Mouse (Mus musculus) forebrain, embryonic 12.5 days (tissue): Measurements from ENCODE around the gene Rhox4a. TPM values are rescaled to one million over a fixed set of nuclear protein-coding genes. Genes with fewer than 3 reads are reported as not detected.
"Not testable (repeated sequence)": the region's sequence is repeated elsewhere in the genome, so short reads cannot be mapped to it uniquely, and the experiment has no call there.

Experiments used
- ATAC-seq: fragments of 200-750 bp; cut with Nextera tagmentation; 2 replicates; pipeline ENCODE4 v1.8.0; 2017; ENCODE audit warnings: moderate TSS enrichment; ENCODE audit not compliant: low FRiP score
- H3K27ac ChIP-seq: fragments of 300-500 bp; sonication (generic); 2 replicates; pipeline ENCODE4 v1.5.1; 2016; ENCODE audit warnings: mild to moderate bottlenecking
- H3K27me3 ChIP-seq: fragments of 300-500 bp; sonication (generic); 2 replicates; pipeline ENCODE4 v1.6.1; 2016; ENCODE audit warnings: mild to moderate bottlenecking
- H3K36me3 ChIP-seq: fragments of 300-500 bp; sonication (generic); replicated peaks from 2 replicates; pipeline ENCODE4 v1.6.1; 2016; ENCODE audit warnings: mild to moderate bottlenecking
- H3K4me1 ChIP-seq: fragments of 300-500 bp; sonication (generic); 2 replicates; pipeline ENCODE4 v1.6.1; 2016
- H3K4me2 ChIP-seq: fragments of 300-500 bp; sonication (generic); 2 replicates; pipeline ENCODE4 v1.6.1; 2016; ENCODE audit warnings: mild to moderate bottlenecking, moderate library complexity
- H3K4me3 ChIP-seq: fragments of 300-500 bp; sonication (generic); replicated peaks from 2 replicates; pipeline ENCODE4 v1.5.1; 2016; ENCODE audit warnings: mild to moderate bottlenecking
- H3K9ac ChIP-seq: fragments of 300-500 bp; sonication (generic); 2 replicates; pipeline ENCODE4 v1.6.1; 2016; ENCODE audit warnings: mild to moderate bottlenecking
- H3K9me3 ChIP-seq: fragments of 300-500 bp; sonication (generic); 2 replicates; pipeline ENCODE4 v1.6.1; 2016
- WGBS: fragments of 180-500 bp; shearing (Covaris S2); methylation state at CpG from one replicate; pipeline ENCODE4 v1.1.7; 2016; 5-methylcytosine and 5-hydroxymethylcytosine counted together
- polyA plus RNA-seq: library from polyadenylated mRNA; unstranded; fragments of >200 nt; fragmentation: Nextera tagmentation; extraction: Ambion mirVana; gene quantifications from 2 replicates; pipeline ENCODE4 v1.2.1, GENCODE M21; 2016

Rhox4a gene
- polyA plus RNA-seq: not detected in 2 replicates

- H3K9ac ChIP-seq, H3K9me3 ChIP-seq, H3K27ac ChIP-seq, H3K4me1 ChIP-seq, H3K36me3 ChIP-seq, H3K4me2 ChIP-seq, H3K27me3 ChIP-seq, ATAC-seq, H3K4me3 ChIP-seq: not testable (repeated sequence)
- 94% methylated on average over 10 of the region's 19 CpGs for WGBS
Measured at GRCm38 (mm10) chrX:37265038-37265437, at the start of gene Rhox4a. Gene Rhox4a (plus strand): TSS chrX:37265338.

- not testable (repeated sequence) for ATAC-seq, H3K4me1 ChIP-seq, H3K9ac ChIP-seq, H3K4me2 ChIP-seq, H3K4me3 ChIP-seq, H3K27me3 ChIP-seq, H3K9me3 ChIP-seq, H3K27ac ChIP-seq, H3K36me3 ChIP-seq
- WGBS: 84% methylated on average over 1 of the region's 1 CpGs
Measured at GRCm38 (mm10) chrX:37222158-37222557, 43.0 kb upstream of the Rhox4a start, which contains the start of gene Rhox1. Gene Rhox1 (minus strand): TSS chrX:37222258.

DNA sequence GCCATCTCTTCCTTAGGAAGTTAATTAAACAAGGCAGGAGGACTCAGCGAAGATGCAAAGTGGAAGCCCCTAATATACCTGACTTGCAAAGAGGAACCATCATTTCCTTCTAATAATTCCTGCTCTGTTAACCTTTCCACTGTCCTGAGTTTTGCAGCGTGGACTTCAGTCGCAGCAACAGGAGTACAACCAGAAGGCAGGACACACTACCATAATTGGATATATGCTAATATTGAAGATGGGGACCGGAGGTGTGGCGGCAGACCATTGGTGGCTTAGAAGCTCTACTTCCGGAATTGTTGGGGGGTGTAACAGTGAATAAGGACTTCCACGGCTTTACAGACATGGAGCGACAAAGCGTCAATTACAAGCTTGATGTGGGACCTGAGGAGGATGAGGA lies 20.5 kb upstream of the Rhox4a start, which contains the start of gene Rhox2a:
Rhox2a (plus strand) TSS at position 301 of the 400 bp plus-strand sequence.
- not testable (repeated sequence) for H3K4me2 ChIP-seq, H3K4me3 ChIP-seq, H3K36me3 ChIP-seq, ATAC-seq, H3K9ac ChIP-seq, H3K27ac ChIP-seq, H3K27me3 ChIP-seq, H3K9me3 ChIP-seq, H3K4me1 ChIP-seq
- 86% methylated on average over 1 of the region's 9 CpGs for WGBS

GRCm38 (mm10) chrX:37249619-37250018 lies 15.5 kb upstream of the Rhox4a start, which contains the start of gene Rhox3a:
Gene Rhox3a (plus strand): TSS chrX:37249919.
- H3K27me3 ChIP-seq, H3K4me1 ChIP-seq, H3K4me3 ChIP-seq, ATAC-seq, H3K4me2 ChIP-seq, H3K9me3 ChIP-seq, H3K36me3 ChIP-seq, H3K27ac ChIP-seq, H3K9ac ChIP-seq: not testable (repeated sequence)
- 73% methylated on average over 1 of the region's 3 CpGs for WGBS

Other genes with a start within 250 kb of the Rhox4a start
- not detected in 2 replicates for gene Sowahd, start 216.5 kb upstream of the Rhox4a start, polyA plus RNA-seq
- 451 and 481 TPM in 2 replicates for gene Rpl39, start 179.9 kb upstream of the Rhox4a start, polyA plus RNA-seq
- gene Upf3b, start 155.0 kb upstream of the Rhox4a start, polyA plus RNA-seq: 29.7 and 30.1 TPM in 2 replicates
- gene Nkap, start 138.5 kb upstream of the Rhox4a start, polyA plus RNA-seq: 25.5 and 27.2 TPM in 2 replicates
- 0.14 and 0.24 TPM in 2 replicates for gene Akap14, start 96.5 kb upstream of the Rhox4a start, polyA plus RNA-seq
- gene Ndufa1, start 74.2 kb upstream of the Rhox4a start, polyA plus RNA-seq: 362 and 392 TPM in 2 replicates
- 14.4 and 15.3 TPM in 2 replicates for gene Rnf113a1, start 74.1 kb upstream of the Rhox4a start, polyA plus RNA-seq
- gene Gm9, start 54.3 kb upstream of the Rhox4a start, polyA plus RNA-seq: not detected in 2 replicates
- not detected in 2 replicates for gene Rhox1, start 43.1 kb upstream of the Rhox4a start, polyA plus RNA-seq
- gene Rhox2a, start 20.4 kb upstream of the Rhox4a start, polyA plus RNA-seq: not detected in 2 replicates
- gene Rhox3a, start 15.4 kb upstream of the Rhox4a start, polyA plus RNA-seq: not detected in 2 replicates
- gene Rhox3a2, start 114.7 kb downstream of the Rhox4a start, polyA plus RNA-seq: not detected in 2 replicates
- 0.69 TPM in 1 of 2 replicates, not detected in the other for gene Rhox4a2, start 125.5 kb downstream of the Rhox4a start, polyA plus RNA-seq
- gene Rhox2b, start 146.7 kb downstream of the Rhox4a start, polyA plus RNA-seq: not detected in 2 replicates
- 0.24 and 0.27 TPM in 2 replicates for gene Rhox4b, start 167.2 kb downstream of the Rhox4a start, polyA plus RNA-seq
- gene Rhox2c, start 188.3 kb downstream of the Rhox4a start, polyA plus RNA-seq: 0.54 and 0.70 TPM in 2 replicates
- not detected in 2 replicates for gene Rhox3c, start 193.2 kb downstream of the Rhox4a start, polyA plus RNA-seq
- not detected in 2 replicates for gene Rhox4c, start 215.0 kb downstream of the Rhox4a start, polyA plus RNA-seq
- gene Rhox2d, start 228.1 kb downstream of the Rhox4a start, polyA plus RNA-seq: not detected in 2 replicates
- gene Rhox4d, start 249.0 kb downstream of the Rhox4a start, polyA plus RNA-seq: not detected in 2 replicates